Mouse (Mus musculus) kidney, adult 18-20 months (tissue): ENCODE results near the gene Kalrn.

ENCODE experiments used
- DNase-seq: peaks from one replicate; pipeline ENCODE4 v3.0.0; 2021

Gene Kalrn

GRCm38 (mm10) chr16:34573151-34573802 lies at the start of gene Kalrn:
Gene Kalrn, minus strand, starts transcription at chr16:34573532.
- peak; percentile 93 for DNase-seq

GRCm38 (mm10) chr16:34614021-34614420 lies 40.7 kb upstream of the Kalrn start:
- no peak for DNase-seq

GRCm38 (mm10) chr16:34610137-34610536 lies 36.8 kb upstream of the Kalrn start:
- no peak for DNase-seq

- peak; percentile 28 for DNase-seq
Observed at GRCm38 (mm10) chr16:34605679-34606078, 32.3 kb upstream of the Kalrn start.

- DNase-seq = no peak
Observed at GRCm38 (mm10) chr16:34603854-34604253, 30.5 kb upstream of the Kalrn start.

GRCm38 (mm10) chr16:34603076-34603475 lies 29.7 kb upstream of the Kalrn start:
- no peak for DNase-seq

GRCm38 (mm10) chr16:34601954-34602353 lies 28.6 kb upstream of the Kalrn start:
- no peak for DNase-seq

- no peak for DNase-seq
Observed at GRCm38 (mm10) chr16:34595294-34595693, 22.0 kb upstream of the Kalrn start.

GRCm38 (mm10) chr16:34594597-34595262 lies 21.4 kb upstream of the Kalrn start:
- DNase-seq = no peak

GRCm38 (mm10) chr16:34592696-34593095 lies 19.4 kb upstream of the Kalrn start:
- no peak for DNase-seq

- no peak for DNase-seq
Observed at GRCm38 (mm10) chr16:34591934-34592333, 18.6 kb upstream of the Kalrn start.

GRCm38 (mm10) chr16:34579671-34580326 lies 6.5 kb upstream of the Kalrn start:
- no peak for DNase-seq

- DNase-seq = no peak
Observed at GRCm38 (mm10) chr16:34573856-34574491, 642 bp upstream of the Kalrn start.

- peak; percentile 71 for DNase-seq
Observed at GRCm38 (mm10) chr16:34572406-34573150, 754 bp downstream of the Kalrn start.

GRCm38 (mm10) chr16:34571931-34572405 lies 1.4 kb downstream of the Kalrn start:
- DNase-seq = peak; percentile 11

GRCm38 (mm10) chr16:34569897-34570296 lies 3.4 kb downstream of the Kalrn start:
- DNase-seq = peak; percentile 25

- DNase-seq = no peak
Observed at GRCm38 (mm10) chr16:34568831-34569230, 4.5 kb downstream of the Kalrn start.

GRCm38 (mm10) chr16:34563593-34564280 lies 9.6 kb downstream of the Kalrn start:
- no peak for DNase-seq

GRCm38 (mm10) chr16:34561734-34562135 lies 11.6 kb downstream of the Kalrn start:
- DNase-seq = no peak

- DNase-seq = no peak
Observed at GRCm38 (mm10) chr16:34560814-34561213, 12.5 kb downstream of the Kalrn start.

GRCm38 (mm10) chr16:34560411-34560810 lies 12.9 kb downstream of the Kalrn start:
- no peak for DNase-seq

- no peak for DNase-seq
Observed at GRCm38 (mm10) chr16:34557891-34558290, 15.4 kb downstream of the Kalrn start.
